Mouse (Mus musculus): ENCODE measurements around the gene Astn2.

DNA sequence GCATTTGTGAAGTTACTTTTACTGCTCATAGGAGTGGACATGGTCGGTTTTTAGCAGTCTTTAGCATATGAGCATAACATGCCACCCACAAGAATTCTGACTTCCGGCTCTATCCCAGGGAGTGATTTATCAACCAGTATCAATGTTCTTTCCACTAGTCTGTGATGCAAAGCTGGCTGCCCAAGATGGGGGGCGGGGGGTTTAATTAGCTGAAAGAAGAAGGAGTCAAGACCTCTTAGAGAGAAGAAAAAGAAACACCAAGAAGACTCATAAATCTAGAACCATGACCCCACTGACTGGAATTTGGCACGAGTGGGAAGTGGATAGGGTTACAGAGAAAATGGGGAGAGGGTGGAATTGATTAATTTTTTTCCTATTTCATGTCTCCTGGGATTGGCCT is 374.5 kb downstream of the Astn2 start:
- TF ChIP-seq CTCF (IDR thresholded peaks at IDR 0.05; ENCODE audit: control insufficient read depth, insufficient read depth, insufficient read length) (no peak), MYOD1 (IDR thresholded peaks at IDR 0.05; ENCODE audit: control insufficient read depth, insufficient read length, low read depth) (no peak)
